Mouse (Mus musculus): ENCODE data around the gene Olfr25. TPM values are rescaled to one million over a fixed set of nuclear protein-coding genes. Genes with fewer than 3 reads are reported as not detected.

Olfr25 gene
- polyA plus RNA-seq (2015; fragmentation: Nextera tagmentation; extraction: Ambion mirVana) = not detected in 2 replicates

- ATAC-seq (ENCODE audit: low FRiP score, low read depth) = no peak
- Histone ChIP-seq H3K4me3 (no peak within 1 kb of the TSS), H3K36me3 (no peaks in the 10 kb centered on the region), H3K9ac (no peak within 1 kb of the TSS), H3K4me1 (replicated peaks) (no peaks in the 10 kb centered on the region), H3K4me2 (no peak within 1 kb of the TSS), H3K9me3 (no peaks in the 10 kb centered on the region), H3K27ac (replicated peaks) (no peak within 1 kb of the TSS), H3K27me3 (no peaks in the 10 kb centered on the region)
- 72% methylated on average over 3 of the region's 3 CpGs for WGBS
Observed at GRCm38 (mm10) chr9:38328760-38329159, at the start of gene Olfr25. Gene Olfr25, plus strand, starts transcription at chr9:38329060.

- no peak within 1 kb of the TSS for H3K27ac ChIP-seq (replicated peaks)
- no peak for ATAC-seq (ENCODE audit: low FRiP score, low read depth)
- H3K9ac ChIP-seq = no peak within 1 kb of the TSS
- no peak within 1 kb of the TSS for H3K4me3 ChIP-seq
- no peak within 1 kb of the TSS for H3K4me2 ChIP-seq
- H3K27me3 ChIP-seq = no peaks in the 10 kb centered on the region
- WGBS = 85% methylated on average over 1 of the region's 1 CpGs
- H3K36me3 ChIP-seq = no peaks in the 10 kb centered on the region
- no peaks in the 10 kb centered on the region for H3K9me3 ChIP-seq
- H3K4me1 ChIP-seq (replicated peaks) = no peaks in the 10 kb centered on the region
Observed at GRCm38 (mm10) chr9:38290807-38291206, 38.1 kb upstream of the Olfr25 start, which contains the start of gene Olfr896-ps1. Gene Olfr896-ps1, plus strand, starts transcription at chr9:38291107.

- no peak for ATAC-seq (ENCODE audit: low FRiP score, low read depth)
Observed at GRCm38 (mm10) chr9:38348111-38348510, 19.3 kb downstream of the Olfr25 start, which contains the start of gene Olfr898. Gene Olfr898, plus strand, starts transcription at chr9:38348411.

GRCm38 (mm10) chr9:38366596-38366995 is 37.7 kb downstream of the Olfr25 start, which contains the start of gene Olfr250:
Gene Olfr250, plus strand, starts transcription at chr9:38366896.
- Histone ChIP-seq H3K4me1 (replicated peaks) (no peaks in the 10 kb centered on the region), H3K9ac (no peak within 1 kb of the TSS), H3K9me3 (no peaks in the 10 kb centered on the region), H3K4me2 (no peak within 1 kb of the TSS), H3K36me3 (no peaks in the 10 kb centered on the region), H3K27me3 (no peaks in the 10 kb centered on the region), H3K27ac (replicated peaks) (no peak within 1 kb of the TSS), H3K4me3 (no peak within 1 kb of the TSS)
- ATAC-seq (ENCODE audit: low FRiP score, low read depth) = no peak
- 90% methylated on average over 2 of the region's 2 CpGs for WGBS

More at GRCm38 (mm10) chr9:38348111-38348510, 19.3 kb downstream of the Olfr25 start, which contains the start of gene Olfr898:
- H3K4me1 ChIP-seq (replicated peaks) = no peaks in the 10 kb centered on the region
- no peaks in the 10 kb centered on the region for H3K9me3 ChIP-seq
- WGBS = 94% methylated on average over 4 of the region's 4 CpGs
- H3K4me3 ChIP-seq = no peak within 1 kb of the TSS
- H3K27ac ChIP-seq (replicated peaks) = no peak within 1 kb of the TSS
- no peak within 1 kb of the TSS for H3K9ac ChIP-seq
- no peaks in the 10 kb centered on the region for H3K27me3 ChIP-seq
- no peak within 1 kb of the TSS for H3K4me2 ChIP-seq
- H3K36me3 ChIP-seq = no peaks in the 10 kb centered on the region

- H3K27ac ChIP-seq (replicated peaks) = no peak within 1 kb of the TSS
- H3K9ac ChIP-seq = no peak within 1 kb of the TSS
- no peaks in the 10 kb centered on the region for H3K9me3 ChIP-seq
- no peak for ATAC-seq (ENCODE audit: low FRiP score, low read depth)
- no peaks in the 10 kb centered on the region for H3K36me3 ChIP-seq
- no peaks in the 10 kb centered on the region for H3K27me3 ChIP-seq
- H3K4me3 ChIP-seq = no peak within 1 kb of the TSS
- WGBS = 71% methylated on average over 2 of the region's 2 CpGs
- H3K4me2 ChIP-seq = no peak within 1 kb of the TSS
- no peaks in the 10 kb centered on the region for H3K4me1 ChIP-seq (replicated peaks)
Observed at GRCm38 (mm10) chr9:38376786-38377185, 47.9 kb downstream of the Olfr25 start, which contains the start of gene Olfr251. Gene Olfr251, plus strand, starts transcription at chr9:38377086.

Other genes with a start within 250 kb of the Olfr25 start
- not detected in 2 replicates for gene Olfr887, start 245.0 kb upstream of the Olfr25 start, polyA plus RNA-seq (2015; fragmentation: Nextera tagmentation; extraction: Ambion mirVana)
- not detected in 2 replicates for gene Olfr888, start 220.9 kb upstream of the Olfr25 start, polyA plus RNA-seq (2015; fragmentation: Nextera tagmentation; extraction: Ambion mirVana)
- gene Olfr889, start 213.9 kb upstream of the Olfr25 start, polyA plus RNA-seq (2015; fragmentation: Nextera tagmentation; extraction: Ambion mirVana) = 0.10 TPM in 2 replicates
- not detected in 2 replicates for gene Olfr890, start 186.5 kb upstream of the Olfr25 start, polyA plus RNA-seq (2015; fragmentation: Nextera tagmentation; extraction: Ambion mirVana)
- not detected in 2 replicates for gene Olfr891, start 148.2 kb upstream of the Olfr25 start, polyA plus RNA-seq (2015; fragmentation: Nextera tagmentation; extraction: Ambion mirVana)
- gene Olfr893, start 120.7 kb upstream of the Olfr25 start, polyA plus RNA-seq (2015; fragmentation: Nextera tagmentation; extraction: Ambion mirVana) = not detected in 2 replicates
- gene Olfr894, start 111.0 kb upstream of the Olfr25 start, polyA plus RNA-seq (2015; fragmentation: Nextera tagmentation; extraction: Ambion mirVana) = not detected in 2 replicates
- not detected in 2 replicates for gene Olfr143, start 76.3 kb upstream of the Olfr25 start, polyA plus RNA-seq (2015; fragmentation: Nextera tagmentation; extraction: Ambion mirVana)
- gene Olfr895, start 61.2 kb upstream of the Olfr25 start, polyA plus RNA-seq (2015; fragmentation: Nextera tagmentation; extraction: Ambion mirVana) = not detected in 2 replicates
- not detected in 2 replicates for gene Olfr896-ps1, start 38.0 kb upstream of the Olfr25 start, polyA plus RNA-seq (2015; fragmentation: Nextera tagmentation; extraction: Ambion mirVana)
- not detected in 2 replicates for gene Olfr898, start 19.4 kb downstream of the Olfr25 start, polyA plus RNA-seq (2015; fragmentation: Nextera tagmentation; extraction: Ambion mirVana)
- not detected in 2 replicates for gene Olfr250, start 37.8 kb downstream of the Olfr25 start, polyA plus RNA-seq (2015; fragmentation: Nextera tagmentation; extraction: Ambion mirVana)
- not detected in 2 replicates for gene Olfr251, start 48.0 kb downstream of the Olfr25 start, polyA plus RNA-seq (2015; fragmentation: Nextera tagmentation; extraction: Ambion mirVana)
- gene Olfr147, start 72.6 kb downstream of the Olfr25 start, polyA plus RNA-seq (2015; fragmentation: Nextera tagmentation; extraction: Ambion mirVana) = not detected in 2 replicates
- gene Olfr901, start 100.4 kb downstream of the Olfr25 start, polyA plus RNA-seq (2015; fragmentation: Nextera tagmentation; extraction: Ambion mirVana) = not detected in 2 replicates
- not detected in 2 replicates for gene Olfr902, start 118.6 kb downstream of the Olfr25 start, polyA plus RNA-seq (2015; fragmentation: Nextera tagmentation; extraction: Ambion mirVana)
- not detected in 2 replicates for gene Olfr904, start 134.1 kb downstream of the Olfr25 start, polyA plus RNA-seq (2015; fragmentation: Nextera tagmentation; extraction: Ambion mirVana)
- not detected in 2 replicates for gene Olfr905, start 142.0 kb downstream of the Olfr25 start, polyA plus RNA-seq (2015; fragmentation: Nextera tagmentation; extraction: Ambion mirVana)
- not detected in 2 replicates for gene Olfr906, start 158.0 kb downstream of the Olfr25 start, polyA plus RNA-seq (2015; fragmentation: Nextera tagmentation; extraction: Ambion mirVana)
- gene Olfr907, start 166.7 kb downstream of the Olfr25 start, polyA plus RNA-seq (2015; fragmentation: Nextera tagmentation; extraction: Ambion mirVana) = not detected in 2 replicates
- gene Olfr911-ps1, start 192.5 kb downstream of the Olfr25 start, polyA plus RNA-seq (2015; fragmentation: Nextera tagmentation; extraction: Ambion mirVana) = not detected in 2 replicates
- gene Olfr910, start 208.8 kb downstream of the Olfr25 start, polyA plus RNA-seq (2015; fragmentation: Nextera tagmentation; extraction: Ambion mirVana) = not detected in 2 replicates

All from hindbrain, embryonic 15.5 days (tissue).